Mouse (Mus musculus) midbrain, postnatal 0 days (tissue): ENCODE measurements around the gene Spata9. TPM values are rescaled to one million over a fixed set of nuclear protein-coding genes. Genes with fewer than 3 reads are reported as not detected.
A peak's percentile ranks its signal among the peaks of the same experiment; 100 is the strongest.

ENCODE experiments used
- ATAC-seq: fragments of 200-750 bp; cut with Nextera tagmentation; 2 replicates; pipeline ENCODE4 v1.8.0; 2017; ENCODE audit warnings: moderate number of reproducible peaks, mild to moderate bottlenecking, moderate TSS enrichment, moderate library complexity; ENCODE audit not compliant: low FRiP score
- DNase-seq: peaks from one replicate; pipeline ENCODE4 v3.0.0-alpha.2; 2015; ENCODE audit warnings: low spot score
- H3K27ac ChIP-seq: fragments of 300-500 bp; sonication (generic); 2 replicates; pipeline ENCODE4 v1.5.1; 2014; ENCODE audit warnings: low read depth, mild to moderate bottlenecking, low read length, mixed read lengths
- H3K27me3 ChIP-seq: fragments of 300-500 bp; sonication (generic); 2 replicates; pipeline ENCODE4 v1.6.1; 2014; ENCODE audit warnings: low read length, control low read depth, mixed read lengths; ENCODE audit not compliant: insufficient read depth
- H3K36me3 ChIP-seq: fragments of 300-500 bp; sonication (generic); 2 replicates; pipeline ENCODE4 v1.6.1; 2014; ENCODE audit warnings: low read length, control low read depth, mixed read lengths; ENCODE audit not compliant: insufficient read depth
- H3K4me1 ChIP-seq: fragments of 300-500 bp; sonication (generic); 2 replicates; pipeline ENCODE4 v1.6.1; 2014; ENCODE audit warnings: mild to moderate bottlenecking, control low read depth, antibody characterized with exemption, low read length, mixed read lengths; ENCODE audit not compliant: insufficient read depth
- H3K4me2 ChIP-seq: fragments of 300-500 bp; sonication (generic); 2 replicates; pipeline ENCODE4 v1.6.1; 2014; ENCODE audit warnings: low read depth, mild to moderate bottlenecking, low read length, mixed read lengths; ENCODE audit not compliant: poor library complexity, severe bottlenecking
- H3K4me3 ChIP-seq: fragments of 300-500 bp; sonication (generic); 2 replicates; pipeline ENCODE4 v1.5.1; 2014; ENCODE audit warnings: low read depth, mild to moderate bottlenecking, low read length, moderate library complexity
- H3K9ac ChIP-seq: fragments of 300-500 bp; sonication (generic); replicated peaks from 2 replicates; pipeline ENCODE4 v1.6.1; 2014; ENCODE audit warnings: mild to moderate bottlenecking, low read length, moderate library complexity, mixed read lengths; ENCODE audit not compliant: poor library complexity, severe bottlenecking
- H3K9me3 ChIP-seq: fragments of 300-500 bp; sonication (generic); 2 replicates; pipeline ENCODE4 v1.6.1; 2016; ENCODE audit warnings: low read length, control low read depth
- CTCF ChIP-seq: IDR thresholded peaks from 2 replicates; pipeline ENCODE4 v1.5.1; 2016; ENCODE audit warnings: antibody characterized with exemption, mild to moderate bottlenecking
- WGBS: fragments of 180-500 bp; shearing (Covaris S2); extraction: QIAGEN DNeasy Blood & Tissue Kit; methylation state at CpG from one replicate; pipeline ENCODE4 v1.1.7; 2014; 5-methylcytosine and 5-hydroxymethylcytosine counted together
- polyA plus RNA-seq: library from polyadenylated mRNA; unstranded; fragments of >200 nt; fragmentation: Nextera tagmentation; extraction: Ambion mirVana; gene quantifications from 2 replicates; pipeline ENCODE4 v1.2.1, GENCODE M21; 2015
- total RNA-seq: library from RNA; depleted of rRNA; stranded (reverse); fragments of >200 nt; gene quantifications from 2 replicates; pipeline ENCODE4 v1.2.3, GENCODE M21; 2014

Spata9 gene
- total and polyA plus RNA-seq, 2 experiments from 2014 or later = 0.49 to 4.7 TPM

GRCm38 (mm10) chr13:75943189-75944043 is 23.5 kb upstream of the Spata9 start, which contains the start of gene Rhobtb3:
Gene Rhobtb3 (minus strand): TSS chr13:75943925.
- H3K27ac ChIP-seq = peak within 1 kb of the TSS; percentile 97
- WGBS = under 1% methylated on average over 72 of the region's 110 CpGs
- no peak for TF ChIP-seq CTCF
- H3K9ac ChIP-seq = peak within 1 kb of the TSS; percentile 97
- H3K4me1 ChIP-seq = no peaks in the 10 kb centered on the region
- DNase-seq (peak; percentile 74), ATAC-seq (peak; percentile 88)
- H3K9me3 ChIP-seq = no peaks in the 10 kb centered on the region
- H3K36me3 ChIP-seq = no peaks in the 10 kb centered on the region
- H3K4me2 ChIP-seq = peak within 1 kb of the TSS; percentile 67
- H3K27me3 ChIP-seq = no peaks in the 10 kb centered on the region
- H3K4me3 ChIP-seq = peak within 1 kb of the TSS; percentile 80

- Histone ChIP-seq H3K9ac (peak overlapping the region; percentile 97), H3K27ac (peak overlapping the region; percentile 97), H3K9me3 (no peaks in the 10 kb centered on the region), H3K4me1 (no peaks in the 10 kb centered on the region), H3K27me3 (no peaks in the 10 kb centered on the region), H3K36me3 (no peaks in the 10 kb centered on the region), H3K4me2 (peak overlapping the region; percentile 67), H3K4me3 (peak overlapping the region; percentile 80)
- DNase-seq = no peak
- no peak for ATAC-seq
- WGBS = 2% methylated on average over 7 of the region's 7 CpGs
- TF ChIP-seq CTCF = no peak
Observed at GRCm38 (mm10) chr13:75944044-75944820, 22.7 kb upstream of the Spata9 start.

DNA sequence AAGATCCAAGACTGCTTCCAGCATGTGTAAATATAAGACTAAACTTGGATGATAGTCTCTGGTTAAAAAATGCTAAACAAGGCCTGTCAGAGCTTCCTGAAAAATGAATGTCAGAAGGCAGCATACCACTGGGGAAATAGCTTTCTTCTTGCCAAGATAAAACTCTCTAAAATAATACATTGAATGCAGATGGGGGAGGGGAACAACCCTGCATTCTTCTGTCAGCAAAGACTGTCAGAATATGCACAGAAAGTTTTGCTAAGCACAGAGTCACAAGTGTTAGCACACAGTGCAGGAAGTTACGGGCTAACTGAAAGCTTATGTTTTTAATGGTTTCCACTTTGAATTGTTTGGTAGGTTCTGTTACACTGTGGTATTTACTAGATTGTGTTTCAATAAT is 16.7 kb upstream of the Spata9 start:
- Histone ChIP-seq H3K36me3 (no peaks in the 10 kb centered on the region), H3K9ac (no peak overlapping the region), H3K9me3 (no peaks in the 10 kb centered on the region), H3K4me1 (no peaks in the 10 kb centered on the region), H3K4me2 (no peak overlapping the region), H3K27me3 (no peaks in the 10 kb centered on the region), H3K27ac (no peak overlapping the region), H3K4me3 (no peak overlapping the region)
- 58% methylated on average over 1 of the region's 1 CpGs for WGBS
- DNase-seq (no peak), ATAC-seq (no peak)
- no peak for TF ChIP-seq CTCF

- ATAC-seq (peak; percentile 41; the same call in 1 of the 2 replicates), DNase-seq (no peak)
- Histone ChIP-seq H3K4me2 (no peak overlapping the region), H3K9ac (no peak overlapping the region), H3K27me3 (no peaks in the 10 kb centered on the region), H3K27ac (no peak overlapping the region), H3K4me1 (no peaks in the 10 kb centered on the region), H3K4me3 (no peak overlapping the region), H3K9me3 (no peaks in the 10 kb centered on the region), H3K36me3 (no peaks in the 10 kb centered on the region)
- no peak for TF ChIP-seq CTCF
Observed at GRCm38 (mm10) chr13:75955357-75955992, 11.5 kb upstream of the Spata9 start.

DNA sequence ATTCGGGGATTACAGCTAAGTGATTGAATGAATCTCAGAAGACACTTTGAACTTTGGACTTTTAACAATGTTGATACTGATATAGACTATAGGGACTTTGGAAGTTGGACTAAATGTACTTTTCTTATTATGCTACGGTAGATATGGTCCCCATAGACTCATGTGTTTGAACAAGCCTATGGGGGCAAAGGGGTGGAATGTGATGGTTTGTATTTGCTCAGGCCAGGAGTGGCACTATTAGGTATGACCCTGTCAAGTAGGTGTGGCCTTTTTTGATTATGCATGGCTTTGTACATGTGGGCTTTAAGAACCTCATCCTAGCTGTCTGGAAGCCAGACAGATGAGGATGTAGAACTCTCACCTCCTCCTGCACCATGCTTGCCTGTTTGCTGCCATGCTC is 7.5 kb downstream of the Spata9 start:
- Histone ChIP-seq H3K27ac (no peak overlapping the region), H3K27me3 (no peaks in the 10 kb centered on the region), H3K4me3 (no peak overlapping the region), H3K9me3 (no peaks in the 10 kb centered on the region), H3K4me1 (no peaks in the 10 kb centered on the region), H3K9ac (no peak overlapping the region), H3K4me2 (no peak overlapping the region), H3K36me3 (no peaks in the 10 kb centered on the region)
- no peak for ATAC-seq
- no peak for TF ChIP-seq CTCF
- DNase-seq = no peak
- WGBS = 84% methylated on average over 2 of the region's 2 CpGs
